Mouse (Mus musculus): ENCODE measurements around the gene Tectb.
"Not testable (repeated sequence)": the region's sequence is repeated elsewhere in the genome, so short reads cannot be mapped to it uniquely, and the experiment has no call there.

Tectb gene

DNA sequence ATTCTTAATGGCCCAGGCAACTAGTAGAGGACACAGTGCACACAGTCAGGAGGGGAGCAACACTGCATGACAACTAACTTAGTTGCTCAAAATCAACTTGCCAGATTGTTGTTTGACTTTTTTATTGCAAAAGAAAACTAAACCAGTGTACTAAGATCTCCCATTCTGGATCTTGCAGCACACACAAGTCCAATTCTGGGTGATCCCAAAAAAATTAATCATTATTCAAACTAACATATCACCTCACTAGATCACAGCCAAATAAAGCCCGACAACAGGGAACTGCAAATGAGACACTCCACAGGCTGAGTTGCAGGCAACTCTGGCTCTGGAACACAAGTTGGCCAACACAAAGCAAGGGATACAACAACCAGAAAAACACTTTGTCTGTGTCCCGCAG is 13.8 kb upstream of the Tectb start:
- no peak for DNase-seq

DNA sequence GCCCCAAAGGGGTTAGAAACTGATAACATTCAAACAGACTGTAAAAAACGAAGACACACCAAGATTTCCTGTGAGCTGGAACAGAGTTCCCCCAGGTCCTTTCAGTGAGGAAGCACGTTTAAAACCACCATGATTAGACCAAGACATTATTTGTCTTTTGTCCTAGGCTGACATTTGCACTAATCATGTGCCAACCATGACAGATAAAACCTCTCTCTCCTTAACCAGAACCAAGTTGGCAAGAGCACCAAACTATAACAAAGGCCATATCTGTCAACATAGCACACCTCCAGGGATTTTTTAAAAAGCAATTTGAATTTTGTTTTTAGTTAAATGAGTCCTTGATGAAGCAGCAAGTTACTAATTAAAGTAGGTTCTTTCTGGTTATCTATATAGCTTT is 12.8 kb upstream of the Tectb start:
- no peak for DNase-seq

DNA sequence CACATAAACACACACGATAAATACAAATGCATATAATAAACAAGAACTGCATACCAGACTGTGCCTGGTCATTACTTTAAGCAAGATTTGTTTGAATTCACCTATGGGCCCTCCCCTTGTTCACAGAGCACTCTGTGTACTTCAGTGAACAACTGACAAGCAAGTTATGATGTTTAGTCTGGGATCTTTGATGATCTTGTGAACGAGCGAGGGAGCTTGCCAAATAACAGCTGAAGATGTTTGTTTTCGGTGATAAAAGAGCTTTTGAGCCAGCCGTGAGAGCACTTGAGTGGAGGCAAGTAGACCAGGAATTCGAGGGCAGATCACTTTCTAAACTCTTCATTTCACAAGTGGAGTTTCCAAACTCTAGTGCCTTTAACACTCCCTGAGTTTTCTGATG is 12.2 kb upstream of the Tectb start:
- no peak for DNase-seq

DNA sequence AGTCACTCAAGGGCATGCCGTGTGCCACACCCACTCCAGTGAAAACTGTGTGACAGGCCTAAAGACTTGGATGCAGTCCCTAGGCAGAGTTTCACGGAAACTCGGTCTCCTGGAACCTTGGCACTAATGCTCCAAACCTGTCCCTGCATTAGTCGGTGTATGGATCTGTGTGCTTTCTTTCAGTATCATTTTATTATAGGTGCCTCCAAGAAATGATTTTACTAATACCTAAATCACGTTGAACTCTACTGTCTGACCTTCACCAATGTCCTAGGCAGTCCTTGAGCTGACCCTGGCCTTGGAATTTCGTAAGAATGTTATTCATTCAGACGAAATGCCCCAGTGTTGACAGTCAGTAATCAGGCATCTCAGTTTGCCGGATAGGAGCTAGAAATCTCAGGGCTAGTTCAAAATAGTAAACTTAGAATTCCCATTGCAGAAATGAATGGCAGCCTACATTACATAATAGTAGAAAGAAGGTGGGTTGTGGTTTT is 11.2 kb upstream of the Tectb start:
- DNase-seq: not testable (repeated sequence)

DNA sequence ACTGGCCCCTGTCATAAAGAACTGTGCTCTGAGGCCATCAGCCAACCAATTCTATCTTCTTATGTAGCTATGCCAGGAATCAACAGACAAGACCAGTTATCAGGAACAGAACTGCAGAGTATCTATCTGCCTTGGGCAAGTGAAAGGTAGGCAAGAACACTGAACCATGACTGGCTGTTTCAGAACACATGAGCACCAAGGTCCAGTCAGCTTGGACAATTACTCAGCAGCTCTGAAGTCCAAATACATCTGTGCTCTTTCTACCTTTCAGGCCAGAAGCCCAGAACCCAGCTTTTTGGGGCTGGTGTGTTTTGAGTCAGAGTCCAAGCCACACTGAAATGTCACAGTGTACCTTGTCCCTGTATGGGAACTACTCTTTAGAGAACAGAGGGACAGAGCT is 10.1 kb upstream of the Tectb start:
- no peak for DNase-seq

DNA sequence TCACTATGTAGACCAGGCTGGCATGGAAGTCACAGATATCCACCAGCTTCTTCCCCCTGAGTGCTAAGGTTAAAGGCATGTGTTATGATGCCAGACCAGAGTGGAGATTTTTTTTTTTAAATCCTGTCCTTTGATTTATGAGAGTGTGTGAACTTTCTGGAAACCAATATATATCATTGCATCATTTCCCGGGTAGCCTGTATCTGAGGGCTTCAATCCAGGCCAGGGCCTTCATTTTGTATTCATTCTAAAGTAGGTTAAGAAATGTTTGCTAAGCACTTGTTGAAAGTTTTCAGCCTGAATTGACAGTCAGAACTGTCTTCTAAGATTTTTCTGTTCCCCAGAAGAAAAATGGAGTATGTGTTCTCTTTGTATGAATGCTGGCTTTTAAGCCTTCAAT is 8.9 kb upstream of the Tectb start:
- DNase-seq: no peak

DNA sequence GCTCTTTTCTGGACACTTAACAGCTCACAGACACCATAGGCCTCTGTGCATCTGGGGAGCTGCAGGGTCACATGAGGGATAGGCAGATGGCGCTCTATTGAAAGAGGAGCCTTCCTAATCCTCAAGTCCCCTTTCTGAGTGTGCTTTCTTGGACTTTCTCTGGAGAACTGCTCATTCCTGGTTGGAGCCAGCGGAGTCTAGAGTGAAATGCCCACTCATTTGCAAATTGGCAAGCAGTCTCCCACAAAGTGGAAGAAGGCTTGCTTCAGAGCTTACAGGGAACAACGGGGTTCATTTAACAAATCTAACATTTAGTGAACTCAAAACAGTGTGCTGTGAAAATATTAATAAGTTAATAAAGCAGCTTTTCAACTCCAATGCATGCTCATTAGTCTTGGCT is 3.4 kb upstream of the Tectb start:
- DNase-seq: no peak

DNA sequence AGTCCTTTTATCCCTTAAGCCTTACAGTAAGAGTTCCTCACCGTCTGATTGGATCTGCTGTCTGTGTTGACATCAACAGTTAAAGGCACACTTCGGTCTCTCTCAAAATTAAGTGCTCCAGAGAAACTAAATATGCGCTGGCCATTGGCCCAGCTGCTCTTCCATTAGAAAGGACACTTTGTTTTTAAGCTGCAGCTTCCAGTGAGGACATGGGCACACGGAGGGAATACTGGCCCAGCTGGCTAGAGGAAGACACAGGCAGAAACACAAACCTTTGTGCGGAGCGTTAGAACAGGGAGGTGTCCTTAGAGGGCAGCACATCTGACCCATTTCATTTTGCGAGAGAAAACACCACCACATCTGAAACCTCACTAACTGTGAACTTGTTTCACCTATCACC is 3.9 kb downstream of the Tectb start:
- no peak for DNase-seq

DNA sequence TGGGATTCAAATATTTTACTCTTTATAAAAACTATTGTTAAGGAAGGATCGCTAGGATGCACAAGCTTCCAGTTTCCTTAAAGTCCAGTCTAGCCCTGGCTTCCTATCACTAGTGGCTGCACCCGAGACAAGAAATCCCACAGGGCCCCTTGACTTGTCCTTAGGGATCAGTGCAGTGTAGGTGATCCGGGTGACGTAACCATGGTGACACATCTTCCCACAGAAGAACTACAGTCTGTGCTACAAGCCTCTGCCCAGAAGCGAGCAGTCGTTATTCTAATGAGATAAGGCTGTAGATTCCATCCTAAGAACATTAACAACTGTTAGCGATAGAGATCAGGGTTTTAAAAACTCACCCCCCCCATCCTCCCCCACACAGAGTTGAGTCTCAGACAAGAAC is 4.5 kb downstream of the Tectb start:
- no peak for DNase-seq

DNA sequence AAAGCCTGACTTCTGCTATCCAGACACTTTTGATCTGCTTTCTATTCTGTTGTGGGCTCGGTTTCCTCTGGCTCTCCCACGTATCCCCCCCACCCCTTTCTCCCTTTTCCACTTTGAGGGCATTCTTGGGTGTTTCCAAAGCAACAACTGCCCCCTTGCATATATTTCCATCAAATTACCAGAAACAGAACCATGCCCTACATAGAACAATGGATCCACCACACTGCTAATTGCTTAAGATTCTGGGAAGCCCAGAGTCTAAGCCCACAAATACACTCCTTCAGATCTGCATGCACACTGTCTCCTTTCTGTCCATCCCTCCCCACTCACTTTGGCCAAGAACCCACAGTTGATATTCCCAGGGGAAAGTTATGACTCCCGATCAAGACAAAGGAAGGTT is 5.1 kb downstream of the Tectb start:
- DNase-seq: no peak

DNA sequence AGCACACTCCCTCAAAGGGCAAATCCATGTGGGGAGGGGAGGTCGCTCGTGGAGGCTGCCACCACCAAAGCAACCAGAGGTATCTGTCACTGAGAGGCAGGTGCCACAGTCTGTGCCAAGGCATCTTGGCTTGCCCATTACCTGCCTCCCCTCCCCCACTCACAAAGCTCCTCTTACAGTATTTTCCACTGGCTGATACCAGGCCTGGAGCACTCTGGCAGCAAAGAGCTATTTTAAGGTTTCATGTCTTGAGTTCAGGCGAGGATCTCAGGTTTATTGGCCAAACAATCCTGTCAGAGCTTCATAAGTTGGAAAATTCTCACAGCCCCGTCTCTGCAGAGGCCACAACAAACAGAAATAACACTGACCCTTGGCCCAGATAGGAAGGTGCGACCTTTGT is 9.5 kb downstream of the Tectb start:
- DNase-seq: no peak

DNA sequence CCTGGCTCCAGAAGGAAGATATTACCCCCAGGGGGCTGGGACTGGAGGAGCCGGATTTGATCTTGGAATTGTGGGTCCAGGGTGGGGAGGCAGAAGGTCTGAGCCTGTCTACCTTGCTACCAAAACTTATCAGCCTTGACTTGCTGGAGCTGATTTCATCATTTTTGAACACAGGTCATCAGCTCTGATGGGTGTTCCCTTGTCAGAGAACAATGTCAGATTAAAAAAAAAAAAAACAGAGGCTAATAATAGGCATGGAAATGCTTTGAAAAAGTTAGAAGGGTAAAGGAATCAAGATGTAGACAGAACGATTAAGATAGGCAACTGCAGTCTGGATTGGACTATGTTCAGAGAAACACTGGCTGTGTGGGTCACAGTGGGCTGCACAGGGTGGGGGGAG is 11.1 kb downstream of the Tectb start:
- DNase-seq: no peak

DNA sequence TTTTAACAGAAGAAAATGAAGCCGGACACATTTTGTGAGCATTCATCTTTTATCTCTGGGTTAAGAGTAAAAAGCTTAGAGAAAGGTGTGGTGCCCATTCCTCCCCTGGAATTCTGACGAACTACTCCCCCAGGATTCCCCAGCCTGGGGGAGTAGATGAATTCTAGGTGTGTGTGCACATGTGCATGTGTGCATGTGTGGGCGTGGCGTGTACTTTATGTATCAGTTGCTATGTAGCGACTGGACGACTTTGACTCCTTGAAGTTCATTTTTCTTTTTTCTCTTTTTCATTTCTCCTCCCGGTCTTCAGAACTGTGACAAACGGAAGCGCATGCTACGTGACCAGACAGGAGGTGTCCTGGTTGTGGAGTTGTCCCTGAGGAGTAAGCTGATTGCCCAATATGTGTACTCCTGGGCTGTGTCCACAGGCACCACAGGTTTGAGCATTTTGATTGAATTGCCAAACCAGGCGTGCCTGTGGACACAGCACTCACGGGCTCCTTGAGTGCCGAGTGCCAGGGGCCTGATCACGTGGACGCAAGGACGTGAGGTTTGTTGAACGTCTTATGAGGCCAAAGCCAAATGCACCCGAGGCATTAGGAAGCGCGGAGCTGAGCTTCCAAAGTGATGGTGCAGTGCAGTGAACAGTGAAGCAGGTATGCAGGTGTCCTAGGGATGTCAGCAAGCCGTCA is 11.9 kb downstream of the Tectb start:
- DNase-seq: no peak

DNA sequence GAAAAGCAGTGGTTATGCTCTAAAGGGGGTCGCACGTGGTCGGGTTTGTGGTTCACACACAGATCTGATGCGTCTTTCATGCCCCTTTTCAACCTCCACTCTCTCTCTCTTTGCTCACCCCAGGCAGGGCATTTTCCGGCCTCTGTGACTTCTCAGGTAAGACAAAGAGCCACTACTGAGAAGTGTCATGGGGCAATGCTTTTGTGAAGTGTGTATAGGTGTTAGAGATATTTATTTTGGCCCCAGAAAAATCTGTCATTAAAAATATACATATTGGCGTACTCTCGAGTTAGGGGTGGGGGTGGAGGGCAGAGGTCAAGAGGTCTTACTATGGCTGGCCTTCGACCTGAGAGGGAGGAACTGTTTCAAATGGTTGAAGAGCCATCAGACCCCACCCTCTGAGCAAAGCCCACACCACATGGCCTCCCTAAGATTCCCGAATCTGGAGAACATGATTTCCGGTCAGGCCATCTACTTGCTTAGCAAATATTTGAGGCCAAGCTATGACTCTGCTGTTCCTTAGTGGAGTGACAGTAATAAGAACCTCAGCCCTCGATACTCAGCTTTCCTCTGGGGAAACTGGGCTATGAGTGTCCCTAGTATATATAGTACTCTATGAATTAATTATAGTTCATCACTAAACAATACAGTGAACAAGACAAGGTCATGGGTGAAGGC is 13.3 kb downstream of the Tectb start:
- DNase-seq: no peak

DNA sequence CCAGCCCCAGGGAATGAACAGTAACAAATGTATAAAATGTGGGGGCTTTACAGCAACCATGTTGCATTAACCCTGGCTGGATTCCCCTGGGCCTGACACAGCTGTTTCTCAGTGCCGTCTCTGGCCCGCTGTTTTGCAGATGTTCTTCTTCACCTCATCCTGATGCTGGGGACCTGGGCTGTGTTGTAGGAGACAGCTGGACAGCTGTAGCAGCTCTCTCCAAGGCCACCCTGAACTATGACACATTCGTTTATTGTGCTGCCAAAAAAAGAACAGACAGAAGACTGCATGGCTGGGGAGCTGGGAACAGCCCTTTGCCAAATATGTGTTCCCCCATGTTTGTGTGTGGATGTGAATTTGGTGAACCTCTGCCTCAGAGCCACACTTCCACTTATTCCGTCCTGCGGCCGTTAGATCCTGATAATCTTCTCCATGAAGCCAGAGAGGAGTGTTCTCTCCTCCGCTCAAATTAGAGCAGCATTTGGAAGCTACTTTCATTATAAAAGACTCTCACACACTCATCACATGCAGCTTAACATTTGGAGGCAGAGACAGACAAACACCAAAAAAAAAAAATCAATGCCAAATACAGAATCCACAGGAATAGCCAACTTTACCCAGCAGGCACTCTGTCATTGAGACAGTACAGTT is 14.1 kb downstream of the Tectb start:
- no peak for DNase-seq

DNA sequence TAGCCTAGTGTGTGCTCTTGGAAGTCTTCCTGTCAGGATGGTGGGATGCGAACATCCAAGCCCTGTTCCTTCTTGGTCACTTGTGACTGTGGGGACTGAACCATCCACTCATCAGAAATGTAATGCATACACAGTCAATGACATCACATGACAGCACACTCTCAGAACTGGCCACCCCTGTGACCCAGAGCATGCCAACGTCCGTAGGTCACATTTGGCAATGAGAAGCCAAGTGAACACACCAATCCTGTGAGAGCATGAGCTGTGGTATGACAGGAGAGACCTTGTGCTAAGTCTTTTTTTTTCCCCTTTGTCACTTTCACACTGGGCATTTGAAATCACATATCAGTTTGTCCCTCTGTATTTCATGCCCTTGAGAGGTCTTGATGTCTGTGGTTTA is 15.0 kb downstream of the Tectb start:
- DNase-seq: no peak

DNA sequence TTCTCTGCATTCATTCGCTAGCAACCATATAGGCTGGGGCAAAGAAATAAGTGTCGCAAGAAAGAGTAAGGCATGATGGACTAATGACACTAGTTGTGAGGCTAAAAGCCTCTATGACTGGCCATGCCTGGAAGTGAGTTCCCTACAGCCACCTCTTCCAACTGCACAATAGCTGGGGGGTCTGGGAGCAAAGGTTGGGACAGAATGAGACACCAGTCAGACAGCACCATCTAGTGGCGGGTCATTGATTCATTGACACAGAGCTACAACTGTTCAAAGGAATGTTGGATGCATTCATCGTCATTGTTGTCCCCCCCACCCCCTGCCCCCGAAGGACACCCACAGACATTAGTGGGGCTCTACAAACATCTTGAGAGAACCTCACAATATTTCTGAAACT is 17.8 kb downstream of the Tectb start:
- peak in 1 of 2 experiments; percentile 21 for DNase-seq

DNA sequence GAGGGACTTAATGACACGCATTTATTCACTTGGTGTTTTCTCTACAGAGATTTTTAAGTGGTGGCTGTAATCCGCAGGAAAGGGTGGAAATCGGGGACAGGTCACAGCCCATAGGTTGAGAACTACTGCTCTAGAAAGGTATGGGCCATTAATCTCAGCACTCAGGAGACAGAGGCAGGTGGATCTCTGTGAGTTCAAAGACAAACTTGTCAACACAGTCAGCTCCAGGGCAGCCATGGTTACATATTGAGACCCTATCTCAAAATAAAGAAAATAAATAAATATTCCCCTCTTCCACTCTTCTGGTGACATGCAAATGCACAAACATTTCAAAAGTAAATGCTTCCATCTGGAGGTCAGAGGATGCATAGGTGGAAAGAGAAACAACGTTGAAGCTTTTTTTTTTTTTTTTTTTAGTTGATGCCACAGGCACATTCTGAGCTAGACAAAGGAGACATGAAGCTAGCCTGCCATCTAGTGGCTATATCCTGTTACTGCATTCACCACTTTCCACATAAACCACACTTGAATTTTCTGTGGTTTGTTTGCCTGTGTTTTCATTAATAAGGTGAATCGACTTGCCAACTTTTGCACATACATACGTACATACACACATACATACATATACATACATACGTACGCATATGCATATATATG is 26.1 kb downstream of the Tectb start:
- DNase-seq: peak in 1 of 2 experiments; percentile 17

DNA sequence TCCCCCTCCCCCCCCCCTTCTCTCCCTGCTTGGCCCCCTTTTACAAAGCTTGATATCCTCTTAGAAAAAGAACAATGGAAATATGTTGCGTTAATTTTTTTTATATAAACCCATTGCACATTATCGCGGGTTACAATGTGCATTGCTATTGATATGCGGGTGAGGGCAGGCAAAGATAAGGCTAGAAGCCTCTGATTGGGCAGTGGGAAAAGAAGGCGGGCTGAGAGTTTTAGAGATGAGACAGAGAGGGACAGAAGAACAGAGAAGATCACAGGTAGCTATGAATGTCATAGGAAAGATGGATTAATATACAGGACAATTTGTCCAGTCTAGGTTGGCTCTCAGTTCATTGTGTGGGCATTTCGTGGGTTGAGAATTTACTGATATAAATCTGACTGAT is 26.7 kb downstream of the Tectb start:
- no peak for DNase-seq

DNA sequence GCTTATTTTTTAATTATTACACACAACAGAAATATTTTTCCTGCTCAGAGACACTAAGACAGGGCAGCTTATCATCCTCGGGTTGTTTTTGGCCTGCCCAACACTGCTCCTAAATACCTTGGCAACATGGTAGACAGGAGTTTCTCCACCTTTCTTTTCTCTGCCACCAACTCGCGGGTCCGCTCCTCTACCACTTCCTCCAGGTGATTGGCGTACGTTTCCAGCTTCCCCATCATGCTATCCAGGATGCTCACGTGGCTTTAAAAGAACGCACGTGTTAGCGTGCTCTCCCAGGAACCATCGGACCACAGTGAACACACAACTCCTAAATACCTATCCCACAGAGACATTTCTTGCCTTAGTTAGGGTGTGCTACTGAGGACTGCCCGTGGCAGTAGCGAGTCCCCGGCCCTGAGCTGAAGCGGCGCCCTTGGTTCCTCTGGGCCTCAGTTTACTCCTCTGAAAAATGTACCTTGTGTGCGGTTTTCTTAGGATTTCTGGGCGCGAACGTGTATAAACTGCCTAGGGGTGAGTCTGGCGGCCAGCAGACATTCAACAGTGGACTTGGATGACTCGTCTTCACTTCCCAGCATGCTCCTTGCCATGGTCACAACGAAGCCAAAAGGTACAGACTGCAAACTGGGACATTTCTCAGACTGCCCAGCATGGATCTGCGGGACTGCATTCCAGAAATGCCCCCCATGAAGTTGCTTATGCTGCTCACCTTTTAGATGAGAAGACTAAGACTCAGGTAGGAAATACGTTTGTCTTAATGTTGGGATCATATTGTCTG is 27.4 kb downstream of the Tectb start:
- no peak for DNase-seq

DNA sequence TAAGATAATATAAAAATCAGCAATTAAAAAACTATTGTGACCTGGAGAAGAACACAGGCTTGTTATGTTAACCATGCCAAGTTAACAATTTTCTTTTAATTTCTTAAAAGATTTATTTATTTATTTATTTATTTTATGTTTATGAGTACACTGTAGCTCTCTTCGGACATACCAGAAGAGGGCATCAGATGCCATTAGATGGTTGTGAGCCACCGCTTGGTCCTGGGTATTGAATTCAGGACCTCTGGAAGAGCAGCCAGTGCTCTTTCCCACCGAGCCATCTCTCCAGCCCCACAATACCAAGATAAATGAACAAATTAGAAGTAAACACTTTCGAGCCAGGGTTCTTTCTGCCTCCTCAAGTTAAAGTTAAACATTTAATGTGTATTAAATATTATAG is 28.1 kb downstream of the Tectb start:
- no peak for DNase-seq

DNA sequence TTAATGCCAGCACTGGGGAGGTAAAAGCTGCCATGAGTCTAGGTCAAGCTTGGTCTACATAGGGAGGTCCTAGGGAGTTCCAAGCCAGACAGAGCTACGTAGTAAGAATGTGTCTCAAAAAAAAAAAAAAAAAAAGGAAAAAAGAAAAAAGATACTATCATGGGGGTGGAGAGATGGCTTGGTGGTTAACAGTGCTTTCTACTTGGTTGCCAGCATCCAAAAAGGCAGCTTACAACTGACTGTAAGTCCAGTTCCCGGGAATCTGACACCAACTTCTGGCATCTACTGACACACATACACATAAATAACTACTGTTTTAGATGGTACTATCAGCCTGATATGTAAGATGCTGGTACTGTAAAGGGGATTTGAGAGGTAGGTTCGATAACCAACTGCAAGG is 28.6 kb downstream of the Tectb start:
- DNase-seq: no peak

DNA sequence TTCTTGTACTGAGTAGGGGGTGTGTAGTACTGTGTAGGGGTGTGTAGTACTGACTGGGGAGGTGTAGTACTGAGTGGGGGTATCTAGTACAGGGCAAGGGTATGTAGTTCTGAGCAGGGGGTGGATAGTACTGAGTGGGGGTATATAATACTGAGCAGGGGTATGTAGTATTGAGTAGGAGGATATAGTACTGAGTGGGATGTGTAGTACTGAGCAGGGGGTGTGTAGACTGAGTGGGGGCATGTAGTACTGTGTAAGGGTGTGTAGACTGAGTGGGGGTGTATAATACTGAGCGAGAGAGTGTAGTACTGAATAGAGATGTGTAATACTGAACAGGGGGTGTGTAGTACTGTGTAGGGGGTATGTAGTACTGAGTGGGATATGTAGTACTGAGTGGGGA is 31.2 kb downstream of the Tectb start:
- DNase-seq: no peak

Data from spleen, adult 18-20 months (tissue).